Mouse (Mus musculus) G1E (cell line): ENCODE measurements around the gene Reep3.

Experiments
- CTCF ChIP-seq: IDR thresholded peaks from 2 replicates; pipeline ENCODE4 v1.5.1; 2012; ENCODE audit warnings: low read depth, low read length, inconsistent platforms, mixed read lengths
- GATA1 ChIP-seq: IDR thresholded peaks from 2 replicates; pipeline ENCODE4 v1.6.1; 2012; ENCODE audit warnings: borderline replicate concordance, low read length, inconsistent platforms, mixed read lengths
- GATA2 ChIP-seq: IDR thresholded peaks from 2 replicates; pipeline ENCODE4 v1.6.1; 2012; ENCODE audit warnings: low read depth, low read length, inconsistent platforms, borderline replicate concordance
- POLR2AphosphoS5 ChIP-seq: IDR thresholded peaks from 2 replicates; pipeline ENCODE4 v1.6.1; 2012; ENCODE audit warnings: low read depth, low read length, inconsistent platforms; ENCODE audit not compliant: insufficient replicate concordance
- TAL1 ChIP-seq: conservative IDR thresholded peaks from 2 replicates; pipeline ENCODE4 v1.6.1; 2012; ENCODE audit warnings: low read depth, low read length, inconsistent platforms, mixed read lengths

DNA sequence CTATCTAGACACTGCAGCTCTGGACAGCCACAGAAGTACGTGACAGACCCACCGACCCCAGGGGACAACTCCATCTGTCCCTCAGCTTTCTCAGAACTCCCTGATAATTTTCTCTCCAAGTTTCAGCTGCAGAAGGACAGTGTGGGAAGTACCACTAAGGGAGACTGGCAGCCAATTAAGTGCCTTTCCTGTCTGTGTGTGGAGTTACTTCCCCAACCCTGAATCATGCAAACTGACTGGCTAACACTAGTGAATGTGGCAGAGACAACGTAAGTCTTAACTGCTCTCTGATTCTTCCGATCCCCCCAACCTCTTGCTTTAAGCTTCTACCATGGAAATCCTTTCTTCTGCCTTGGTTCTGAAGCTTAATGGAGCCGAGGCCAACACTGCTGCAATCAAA, 60.6 kb downstream of the Reep3 start:
- TF ChIP-seq CTCF (no peak), GATA1 (no peak), GATA2 (no peak), TAL1 (no peak), POLR2AphosphoS5 (no peak)
